Mouse (Mus musculus): ENCODE measurements around the gene Psenen.
A peak's percentile ranks its signal among the peaks of the same experiment; 100 is the strongest.

Psenen gene

GRCm38 (mm10) chr7:30588676-30589434 lies 25.4 kb upstream of the Psenen start, which contains the start of gene Kmt2b:
Kmt2b (minus strand) TSS chr7:30588726.
- peak; percentile 98 for DNase-seq (ENCODE audit: low read depth)

GRCm38 (mm10) chr7:30587842-30588667 lies 24.6 kb upstream of the Psenen start:
- peak; percentile 43 for DNase-seq (ENCODE audit: low read depth)

- no peak for DNase-seq (ENCODE audit: low read depth)
Observed at GRCm38 (mm10) chr7:30586455-30587020, 23.1 kb upstream of the Psenen start.

- no peak for DNase-seq (ENCODE audit: low read depth)
Observed at GRCm38 (mm10) chr7:30585170-30585569, 21.7 kb upstream of the Psenen start.

- no peak for DNase-seq (ENCODE audit: low read depth)
Observed at GRCm38 (mm10) chr7:30584339-30584738, 20.9 kb upstream of the Psenen start.

GRCm38 (mm10) chr7:30581547-30581946 lies 18.1 kb upstream of the Psenen start:
- no peak for DNase-seq (ENCODE audit: low read depth)

- DNase-seq (ENCODE audit: low read depth): no peak
Observed at GRCm38 (mm10) chr7:30579950-30580349, 16.5 kb upstream of the Psenen start.

GRCm38 (mm10) chr7:30572969-30573368 lies 9.5 kb upstream of the Psenen start:
- no peak for DNase-seq (ENCODE audit: low read depth)

- no peak for DNase-seq (ENCODE audit: low read depth)
Observed at GRCm38 (mm10) chr7:30572389-30572788, 9.0 kb upstream of the Psenen start.

GRCm38 (mm10) chr7:30567555-30567954 lies 4.1 kb upstream of the Psenen start:
- no peak for DNase-seq (ENCODE audit: low read depth)

- no peak for DNase-seq (ENCODE audit: low read depth)
Observed at GRCm38 (mm10) chr7:30566033-30566432, 2.6 kb upstream of the Psenen start.

GRCm38 (mm10) chr7:30564970-30565571 lies 1.6 kb upstream of the Psenen start, which contains the start of gene Igflr1:
Igflr1 (plus strand) TSS chr7:30565427.
- DNase-seq (ENCODE audit: low read depth): no peak

GRCm38 (mm10) chr7:30563906-30564280 lies 466 bp upstream of the Psenen start:
- no peak for DNase-seq (ENCODE audit: low read depth)

- no peak for DNase-seq (ENCODE audit: low read depth)
Observed at GRCm38 (mm10) chr7:30562526-30563116, 806 bp downstream of the Psenen start.

- DNase-seq (ENCODE audit: low read depth): no peak
Observed at GRCm38 (mm10) chr7:30560296-30560695, 3.1 kb downstream of the Psenen start.

- peak; percentile 99 for DNase-seq (ENCODE audit: low read depth)
Observed at GRCm38 (mm10) chr7:30559443-30559954, 3.9 kb downstream of the Psenen start, which contains the start of gene Lin37. Lin37 (minus strand) TSS chr7:30559838.

- DNase-seq (ENCODE audit: low read depth): peak; percentile 34
Observed at GRCm38 (mm10) chr7:30558656-30559442, 4.6 kb downstream of the Psenen start.

- no peak for DNase-seq (ENCODE audit: low read depth)
Observed at GRCm38 (mm10) chr7:30557901-30558514, 5.4 kb downstream of the Psenen start.

GRCm38 (mm10) chr7:30556894-30557536 lies 6.4 kb downstream of the Psenen start:
- DNase-seq (ENCODE audit: low read depth): peak; percentile 52
